Mouse (Mus musculus) kidney, postnatal 0 days (tissue): ENCODE measurements at regions not wholly inside any gene's neighbourhood (a gene's known extent, or its start where the extent isn't known, plus 50 kb on each side); places are given as distances from the start of the nearest gene placed in this dataset.
A peak's percentile ranks its signal among the peaks of the same experiment; 100 is the strongest.

Experiments used
- ATAC-seq: fragments of 200-750 bp; cut with Nextera tagmentation; replicated peaks from 2 replicates; pipeline ENCODE4 v1.8.0; 2017; ENCODE audit warnings: low read depth, moderate number of reproducible peaks, moderate TSS enrichment, moderate library complexity; ENCODE audit not compliant: low FRiP score
- DNase-seq: peaks from one replicate; pipeline ENCODE4 v3.0.0-alpha.2; 2016; ENCODE audit warnings: low spot score
- H3K27ac ChIP-seq: fragments of 300-500 bp; sonication (generic); 2 replicates; pipeline ENCODE4 v1.5.1; 2014; ENCODE audit warnings: mild to moderate bottlenecking
- H3K27me3 ChIP-seq: fragments of 300-500 bp; sonication (generic); 2 replicates; pipeline ENCODE4 v1.6.1; 2014; ENCODE audit warnings: low read length, mixed read lengths; ENCODE audit not compliant: insufficient read depth
- H3K36me3 ChIP-seq: fragments of 300-500 bp; sonication (generic); 2 replicates; pipeline ENCODE4 v1.6.1; 2014; ENCODE audit warnings: low read length, mixed read lengths; ENCODE audit not compliant: insufficient read depth
- H3K4me1 ChIP-seq: fragments of 300-500 bp; sonication (generic); replicated peaks from 2 replicates; pipeline ENCODE4 v1.6.1; 2014; ENCODE audit warnings: antibody characterized with exemption, low read length, mixed read lengths; ENCODE audit not compliant: insufficient read depth
- H3K4me2 ChIP-seq: fragments of 300-500 bp; sonication (generic); 2 replicates; pipeline ENCODE4 v1.6.1; 2014; ENCODE audit warnings: mild to moderate bottlenecking, low read length, moderate library complexity, mixed read lengths
- H3K4me3 ChIP-seq: fragments of 300-500 bp; sonication (generic); replicated peaks from 2 replicates; pipeline ENCODE4 v1.5.1; 2014; ENCODE audit warnings: low read depth, low read length
- H3K9ac ChIP-seq: fragments of 300-500 bp; sonication (generic); 2 replicates; pipeline ENCODE4 v1.6.1; 2014; ENCODE audit warnings: low read depth, low read length
- H3K9me3 ChIP-seq: fragments of 300-500 bp; sonication (generic); replicated peaks from 2 replicates; pipeline ENCODE4 v1.6.1; 2016; ENCODE audit warnings: low read length, inconsistent platforms, mixed read lengths
- CTCF ChIP-seq: IDR thresholded peaks from 2 replicates; pipeline ENCODE4 v1.5.1; 2016; ENCODE audit warnings: antibody characterized with exemption, low read depth, mild to moderate bottlenecking, moderate library complexity
- WGBS: fragments of 180-500 bp; shearing (Covaris S2); extraction: QIAGEN DNeasy Blood & Tissue Kit; methylation state at CpG from one replicate; pipeline ENCODE4 v1.1.7; 2014; 5-methylcytosine and 5-hydroxymethylcytosine counted together

GRCm38 (mm10) chr15:86971436-86971835, 572.7 kb upstream of the Fam19a5 start:
- H3K4me1 ChIP-seq: no peaks in the 10 kb centered on the region

GRCm38 (mm10) chr15:86996196-86996595, 547.9 kb upstream of the Fam19a5 start:
- 65% methylated on average over 6 of the region's 6 CpGs for WGBS

More at GRCm38 (mm10) chr15:86971436-86971835, 572.7 kb upstream of the Fam19a5 start:
- 93% methylated on average over 2 of the region's 2 CpGs for WGBS
- Histone ChIP-seq H3K9me3 (no peaks in the 10 kb centered on the region), H3K4me2 (no peak overlapping the region), H3K9ac (no peak overlapping the region), H3K36me3 (no peaks in the 10 kb centered on the region), H3K27ac (no peak overlapping the region), H3K27me3 (no peaks in the 10 kb centered on the region), H3K4me3 (no peak overlapping the region)
- no peak for TF ChIP-seq CTCF
- DNase-seq (no peak), ATAC-seq (no peak)

GRCm38 (mm10) chr15:87018978-87019377, 525.1 kb upstream of the Fam19a5 start:
- DNase-seq: no peak
- H3K4me1 ChIP-seq: no peaks in the 10 kb centered on the region
- H3K4me3 ChIP-seq: no peak overlapping the region
- H3K4me2 ChIP-seq: no peak overlapping the region
- no peak for TF ChIP-seq CTCF
- 51% methylated on average over 8 of the region's 8 CpGs for WGBS
- no peak overlapping the region for H3K9ac ChIP-seq
- ATAC-seq: no peak
- H3K9me3 ChIP-seq: no peaks in the 10 kb centered on the region
- no peak overlapping the region for H3K27ac ChIP-seq
- H3K27me3 ChIP-seq: no peaks in the 10 kb centered on the region
- H3K36me3 ChIP-seq: no peaks in the 10 kb centered on the region

More at GRCm38 (mm10) chr15:86996196-86996595, 547.9 kb upstream of the Fam19a5 start:
- DNase-seq (no peak), ATAC-seq (no peak)
- Histone ChIP-seq H3K4me1 (no peaks in the 10 kb centered on the region), H3K9ac (no peak overlapping the region), H3K36me3 (no peaks in the 10 kb centered on the region), H3K27ac (no peak overlapping the region), H3K4me2 (no peak overlapping the region), H3K27me3 (no peaks in the 10 kb centered on the region), H3K4me3 (no peak overlapping the region), H3K9me3 (no peaks in the 10 kb centered on the region)
- no peak for TF ChIP-seq CTCF

- Histone ChIP-seq H3K4me3 (no peak overlapping the region), H3K4me2 (no peak overlapping the region), H3K27ac (no peak overlapping the region), H3K9ac (no peak overlapping the region), H3K36me3 (no peaks in the 10 kb centered on the region), H3K4me1 (no peaks in the 10 kb centered on the region), H3K27me3 (no peaks in the 10 kb centered on the region), H3K9me3 (no peaks in the 10 kb centered on the region)
- DNase-seq: no peak
- TF ChIP-seq CTCF: no peak
- ATAC-seq: no peak
- WGBS: 75% methylated on average over 13 of the region's 13 CpGs
These were observed 498.1 kb upstream of the Fam19a5 start for GRCm38 (mm10) chr15:87045971-87046370.

GRCm38 (mm10) chr15:87054186-87054585, 489.9 kb upstream of the Fam19a5 start:
- no peaks in the 10 kb centered on the region for H3K9me3 ChIP-seq
- no peak overlapping the region for H3K27ac ChIP-seq
- H3K36me3 ChIP-seq: no peaks in the 10 kb centered on the region
- no peak overlapping the region for H3K9ac ChIP-seq
- no peak for DNase-seq
- H3K4me2 ChIP-seq: no peak overlapping the region
- H3K4me1 ChIP-seq: no peaks in the 10 kb centered on the region
- WGBS: 83% methylated on average over 12 of the region's 12 CpGs
- no peak for TF ChIP-seq CTCF
- no peak overlapping the region for H3K4me3 ChIP-seq
- no peaks in the 10 kb centered on the region for H3K27me3 ChIP-seq
- no peak for ATAC-seq

GRCm38 (mm10) chr15:87064890-87065289, 479.2 kb upstream of the Fam19a5 start:
- WGBS: 65% methylated on average over 5 of the region's 5 CpGs
- no peak for DNase-seq
- Histone ChIP-seq H3K9me3 (no peaks in the 10 kb centered on the region), H3K9ac (no peak overlapping the region), H3K27me3 (no peaks in the 10 kb centered on the region), H3K4me1 (no peaks in the 10 kb centered on the region), H3K27ac (no peak overlapping the region), H3K4me2 (no peak overlapping the region), H3K4me3 (no peak overlapping the region), H3K36me3 (no peaks in the 10 kb centered on the region)
- TF ChIP-seq CTCF: no peak
- ATAC-seq: no peak

- ATAC-seq (no peak), DNase-seq (peak; percentile 12)
- 11% methylated on average over 13 of the region's 13 CpGs for WGBS
- no peaks in the 10 kb centered on the region for H3K9me3 ChIP-seq
- H3K36me3 ChIP-seq: no peaks in the 10 kb centered on the region
- H3K27ac ChIP-seq: no peak overlapping the region
- no peak overlapping the region for H3K4me3 ChIP-seq
- 0 out of 2 replicates have a peak overlapping the region, but pooled peaks have one; percentile 2 for H3K4me2 ChIP-seq
- no peaks in the 10 kb centered on the region for H3K27me3 ChIP-seq
- H3K9ac ChIP-seq: no peak overlapping the region
- no peak for TF ChIP-seq CTCF
- no peaks in the 10 kb centered on the region for H3K4me1 ChIP-seq
These were observed 475.8 kb upstream of the Fam19a5 start for GRCm38 (mm10) chr15:87068261-87068660.
